Mouse (Mus musculus) heart, embryonic 13.5 days (tissue): ENCODE measurements at regions not wholly inside any gene's neighbourhood (a gene's known extent, or its start where the extent isn't known, plus 50 kb on each side); places are given as distances from the start of the nearest gene placed in this dataset.
"Not testable (repeated sequence)": the region's sequence is repeated elsewhere in the genome, so short reads cannot be mapped to it uniquely, and the experiment has no call there.

Experiments
- ATAC-seq: fragments of 200-750 bp; cut with Nextera tagmentation; 2 replicates; pipeline ENCODE4 v1.8.0; 2017; ENCODE audit warnings: moderate TSS enrichment; ENCODE audit not compliant: insufficient number of reproducible peaks, low FRiP score, low TSS enrichment; ENCODE audit errors: extremely low read depth
- H3K27ac ChIP-seq: fragments of 300-500 bp; sonication (generic); replicated peaks from 2 replicates; pipeline ENCODE4 v1.5.1; 2015; ENCODE audit warnings: moderate library complexity, mild to moderate bottlenecking, inconsistent platforms
- H3K27me3 ChIP-seq: fragments of 300-500 bp; sonication (generic); replicated peaks from 2 replicates; pipeline ENCODE4 v1.6.1; 2015; ENCODE audit warnings: mild to moderate bottlenecking, inconsistent platforms
- H3K36me3 ChIP-seq: fragments of 300-500 bp; sonication (generic); 2 replicates; pipeline ENCODE4 v1.6.1; 2015; ENCODE audit warnings: mild to moderate bottlenecking, inconsistent platforms
- H3K4me1 ChIP-seq: fragments of 300-500 bp; sonication (generic); 2 replicates; pipeline ENCODE4 v1.6.1; 2015; ENCODE audit warnings: inconsistent platforms
- H3K4me2 ChIP-seq: fragments of 300-500 bp; sonication (generic); 2 replicates; pipeline ENCODE4 v1.6.1; 2015; ENCODE audit warnings: inconsistent platforms, mild to moderate bottlenecking, moderate library complexity
- H3K4me3 ChIP-seq: fragments of 300-500 bp; sonication (generic); 2 replicates; pipeline ENCODE4 v1.5.1; 2015; ENCODE audit warnings: moderate library complexity, mild to moderate bottlenecking, inconsistent platforms
- H3K9ac ChIP-seq: fragments of 300-500 bp; sonication (generic); 2 replicates; pipeline ENCODE4 v1.6.1; 2015; ENCODE audit warnings: inconsistent platforms, mild to moderate bottlenecking, moderate library complexity
- H3K9me3 ChIP-seq: fragments of 300-500 bp; sonication (generic); 2 replicates; pipeline ENCODE4 v1.6.1; 2016; ENCODE audit warnings: inconsistent platforms
- WGBS: fragments of 180-500 bp; shearing (Covaris S2); methylation state at CpG from one replicate; pipeline ENCODE4 v1.1.7; 2015; ENCODE audit warnings: mixed read lengths; 5-methylcytosine and 5-hydroxymethylcytosine counted together

GRCm38 (mm10) chr6:4246113-4246419, 159.3 kb upstream of the Bet1 start:
- Histone ChIP-seq H3K4me2 (no peak overlapping the region), H3K36me3 (no peaks in the 10 kb centered on the region), H3K4me1 (no peaks in the 10 kb centered on the region), H3K27ac (no peak overlapping the region), H3K9ac (no peak overlapping the region), H3K4me3 (no peak overlapping the region), H3K27me3 (no peaks in the 10 kb centered on the region), H3K9me3 (no peaks in the 10 kb centered on the region)
- ATAC-seq: no peak
- WGBS: 71% methylated on average over 2 of the region's 2 CpGs

- Histone ChIP-seq H3K9me3 (no peaks in the 10 kb centered on the region), H3K4me3 (no peak overlapping the region), H3K27ac (no peak overlapping the region), H3K27me3 (no peaks in the 10 kb centered on the region), H3K36me3 (no peaks in the 10 kb centered on the region), H3K9ac (no peak overlapping the region), H3K4me2 (no peak overlapping the region), H3K4me1 (no peaks in the 10 kb centered on the region)
- no peak for ATAC-seq
- WGBS: 49% methylated on average over 4 of the region's 4 CpGs
These were observed 189.8 kb upstream of the Bet1 start for GRCm38 (mm10) chr6:4276607-4277006.

GRCm38 (mm10) chr6:4277245-4277890, 190.6 kb upstream of the Bet1 start:
- Histone ChIP-seq H3K27ac (no peak overlapping the region), H3K9ac (no peak overlapping the region), H3K4me3 (no peak overlapping the region), H3K4me1 (no peaks in the 10 kb centered on the region), H3K36me3 (no peaks in the 10 kb centered on the region), H3K4me2 (no peak overlapping the region), H3K27me3 (no peaks in the 10 kb centered on the region), H3K9me3 (no peaks in the 10 kb centered on the region)
- WGBS: 52% methylated on average over 2 of the region's 2 CpGs
- no peak for ATAC-seq

DNA sequence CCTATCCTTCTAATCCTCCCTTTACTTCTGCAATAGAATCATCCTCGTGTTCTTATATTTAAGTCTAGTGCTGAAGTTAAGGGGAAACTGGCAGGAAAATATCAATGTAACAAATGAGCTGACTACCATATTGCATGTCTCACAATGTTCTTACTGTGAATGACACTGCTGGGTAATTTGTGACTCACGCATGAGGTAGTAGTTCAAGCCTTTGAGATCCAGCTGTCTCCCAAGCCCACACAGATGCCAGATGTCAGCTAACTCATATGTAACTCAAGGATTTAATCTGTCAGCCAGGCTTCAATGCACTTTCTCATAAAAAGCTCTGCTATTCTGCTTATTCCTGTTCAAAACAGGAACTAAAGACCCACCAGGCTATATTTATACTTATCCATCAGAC, 204.6 kb upstream of the Bet1 start:
- H3K9me3 ChIP-seq: no peaks in the 10 kb centered on the region
- no peak overlapping the region for H3K9ac ChIP-seq
- H3K4me2 ChIP-seq: no peak overlapping the region
- no peaks in the 10 kb centered on the region for H3K36me3 ChIP-seq
- no peak for ATAC-seq
- no peak overlapping the region for H3K4me3 ChIP-seq
- H3K4me1 ChIP-seq: no peaks in the 10 kb centered on the region
- H3K27ac ChIP-seq: no peak overlapping the region
- H3K27me3 ChIP-seq: no peaks in the 10 kb centered on the region
- WGBS: 68% methylated on average over 2 of the region's 2 CpGs

DNA sequence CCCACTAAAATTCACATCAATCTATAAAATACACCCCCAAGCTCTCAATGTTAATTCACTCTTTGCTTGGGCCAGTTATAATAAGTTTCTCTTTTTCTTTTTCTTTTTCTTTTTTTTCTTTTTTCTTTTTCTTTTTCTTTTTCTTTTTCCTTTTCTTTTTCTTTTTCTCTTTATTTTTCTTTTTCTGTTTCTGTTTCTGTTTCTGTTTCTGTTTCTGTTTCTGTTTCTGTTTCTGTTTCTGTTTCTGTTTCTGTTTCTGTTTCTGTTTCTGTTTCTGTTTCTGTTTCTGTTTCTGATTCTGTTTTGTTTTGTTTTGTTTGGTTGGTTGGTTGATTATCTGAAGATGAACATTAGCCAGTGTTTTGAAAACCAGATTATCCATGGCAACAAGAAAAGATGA, 201.2 kb upstream of the Col1a2 start:
- H3K9me3 ChIP-seq, H3K4me2 ChIP-seq, H3K27me3 ChIP-seq, H3K36me3 ChIP-seq, ATAC-seq, H3K4me1 ChIP-seq, H3K27ac ChIP-seq, H3K4me3 ChIP-seq, H3K9ac ChIP-seq: not testable (repeated sequence)

DNA sequence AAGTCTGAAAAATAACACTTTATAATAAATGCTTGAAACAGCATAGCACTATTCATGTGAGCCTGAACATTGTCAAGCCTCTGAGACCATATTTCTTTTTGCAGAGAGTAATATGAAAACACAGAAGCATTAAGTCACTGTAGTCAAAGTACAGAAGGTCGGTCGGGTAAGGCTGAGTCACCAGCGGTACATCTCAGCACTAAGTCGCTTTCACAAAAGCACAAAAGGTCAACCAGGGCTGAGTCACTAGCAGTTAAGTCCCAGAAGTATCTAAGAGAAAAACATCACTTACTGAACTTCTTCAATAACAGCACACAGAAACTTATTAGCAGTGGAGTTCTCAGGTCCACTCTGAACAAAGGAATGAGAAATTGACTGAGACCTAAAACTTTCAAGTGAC, 154.7 kb upstream of the Col1a2 start:
- H3K4me1 ChIP-seq: 0 out of 2 replicates have a peak, but pooled peaks cover 1% of the 10 kb centered on the region
- 77% methylated on average over 4 of the region's 4 CpGs for WGBS
- no peak for ATAC-seq
- no peak overlapping the region for H3K4me2 ChIP-seq
- no peaks in the 10 kb centered on the region for H3K27me3 ChIP-seq
- H3K9ac ChIP-seq: no peak overlapping the region
- H3K9me3 ChIP-seq: no peaks in the 10 kb centered on the region
- no peak overlapping the region for H3K27ac ChIP-seq
- H3K4me3 ChIP-seq: no peak overlapping the region
- H3K36me3 ChIP-seq: no peaks in the 10 kb centered on the region

DNA sequence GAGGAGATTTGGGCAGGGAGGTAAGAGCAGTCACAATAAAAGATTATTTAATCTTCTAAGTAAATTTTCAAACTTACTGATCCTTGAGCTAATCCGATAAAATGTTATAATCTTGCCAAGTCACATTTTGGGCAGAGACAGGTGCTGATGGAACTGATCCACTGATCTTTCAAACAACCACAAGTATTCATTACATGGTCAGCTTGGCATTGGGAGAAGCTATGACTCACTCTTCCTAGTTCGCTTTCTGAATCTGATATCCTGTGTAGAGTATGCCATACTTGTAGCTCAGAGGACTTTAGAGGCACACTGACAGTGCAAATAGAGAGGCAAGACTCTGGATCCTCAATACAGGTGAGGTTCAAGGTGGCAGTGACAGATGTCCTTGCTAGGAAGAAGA, 142.4 kb upstream of the Col1a2 start:
- Histone ChIP-seq H3K4me2 (no peak overlapping the region), H3K4me3 (no peak overlapping the region), H3K27me3 (no peaks in the 10 kb centered on the region), H3K9me3 (no peaks in the 10 kb centered on the region), H3K36me3 (no peaks in the 10 kb centered on the region), H3K9ac (no peak overlapping the region), H3K27ac (no peak overlapping the region), H3K4me1 (no peaks in the 10 kb centered on the region)
- WGBS: 78% methylated on average over 2 of the region's 2 CpGs
- ATAC-seq: no peak

GRCm38 (mm10) chr6:4375465-4376037, 129.1 kb upstream of the Col1a2 start:
- Histone ChIP-seq H3K9me3 (no peaks in the 10 kb centered on the region), H3K4me3 (no peak overlapping the region), H3K4me2 (no peak overlapping the region), H3K27me3 (no peaks in the 10 kb centered on the region), H3K4me1 (no peaks in the 10 kb centered on the region), H3K27ac (no peak overlapping the region), H3K9ac (no peak overlapping the region), H3K36me3 (no peaks in the 10 kb centered on the region)
- ATAC-seq: no peak
- 74% methylated on average over 12 of the region's 12 CpGs for WGBS

GRCm38 (mm10) chr6:4396808-4397207, 107.8 kb upstream of the Col1a2 start:
- H3K36me3 ChIP-seq: no peaks in the 10 kb centered on the region
- no peaks in the 10 kb centered on the region for H3K9me3 ChIP-seq
- ATAC-seq: no peak
- no peak overlapping the region for H3K4me3 ChIP-seq
- no peak overlapping the region for H3K9ac ChIP-seq
- no peak overlapping the region for H3K4me2 ChIP-seq
- H3K27ac ChIP-seq: no peak overlapping the region
- H3K4me1 ChIP-seq: peaks cover 11% of the 10 kb centered on the region
- no peaks in the 10 kb centered on the region for H3K27me3 ChIP-seq
- WGBS: 85% methylated on average over 7 of the region's 7 CpGs

- Histone ChIP-seq H3K4me3 (0 out of 2 replicates have a peak overlapping the region, but pooled peaks have one; percentile 8), H3K27ac (no peak overlapping the region), H3K27me3 (no peaks in the 10 kb centered on the region), H3K36me3 (no peaks in the 10 kb centered on the region), H3K9me3 (no peaks in the 10 kb centered on the region), H3K4me1 (peaks cover 11% of the 10 kb centered on the region), H3K4me2 (peak overlapping the region; percentile 56), H3K9ac (no peak overlapping the region)
- 42% methylated on average over 16 of the region's 16 CpGs for WGBS
- ATAC-seq: no peak
These were observed 106.7 kb upstream of the Col1a2 start for GRCm38 (mm10) chr6:4397695-4398598.

GRCm38 (mm10) chr6:4398599-4398980, 106.0 kb upstream of the Col1a2 start:
- no peaks in the 10 kb centered on the region for H3K9me3 ChIP-seq
- no peak overlapping the region for H3K4me3 ChIP-seq
- no peak overlapping the region for H3K9ac ChIP-seq
- no peak overlapping the region for H3K4me2 ChIP-seq
- peaks cover 11% of the 10 kb centered on the region for H3K4me1 ChIP-seq
- no peaks in the 10 kb centered on the region for H3K27me3 ChIP-seq
- H3K27ac ChIP-seq: no peak overlapping the region
- WGBS: 81% methylated on average over 9 of the region's 9 CpGs
- no peaks in the 10 kb centered on the region for H3K36me3 ChIP-seq
- no peak for ATAC-seq

GRCm38 (mm10) chr6:4405301-4405700, 99.3 kb upstream of the Col1a2 start:
- H3K36me3 ChIP-seq: no peaks in the 10 kb centered on the region
- no peak overlapping the region for H3K4me2 ChIP-seq
- no peak for ATAC-seq
- no peak overlapping the region for H3K9ac ChIP-seq
- 79% methylated on average over 3 of the region's 3 CpGs for whole genome bisulfite sequencing
- H3K27ac ChIP-seq: no peak overlapping the region
- no peak overlapping the region for H3K4me3 ChIP-seq
- H3K4me1 ChIP-seq: 0 out of 2 replicates have a peak, but pooled peaks cover 3% of the 10 kb centered on the region
- no peaks in the 10 kb centered on the region for H3K9me3 ChIP-seq
- H3K27me3 ChIP-seq: no peaks in the 10 kb centered on the region
